Mouse (Mus musculus) ES-E14 (cell line): Measurements from ENCODE around the gene A330070K13Rik.

Experiments
- MAFK ChIP-seq: IDR thresholded peaks from 2 replicates; pipeline ENCODE4 v1.6.1; 2014; ENCODE audit warnings: mild to moderate bottlenecking, low read depth, low read length, inconsistent platforms; ENCODE audit not compliant: insufficient read depth
- ZC3H11A ChIP-seq: IDR thresholded peaks from 2 replicates; pipeline ENCODE4 v1.6.1; 2012; ENCODE audit warnings: low read depth, mild to moderate bottlenecking, inconsistent platforms, low read length, borderline replicate concordance
- ZNF384 ChIP-seq: IDR thresholded peaks from 2 replicates; pipeline ENCODE4 v1.6.1; 2012; ENCODE audit warnings: low read depth, low read length, inconsistent platforms

DNA sequence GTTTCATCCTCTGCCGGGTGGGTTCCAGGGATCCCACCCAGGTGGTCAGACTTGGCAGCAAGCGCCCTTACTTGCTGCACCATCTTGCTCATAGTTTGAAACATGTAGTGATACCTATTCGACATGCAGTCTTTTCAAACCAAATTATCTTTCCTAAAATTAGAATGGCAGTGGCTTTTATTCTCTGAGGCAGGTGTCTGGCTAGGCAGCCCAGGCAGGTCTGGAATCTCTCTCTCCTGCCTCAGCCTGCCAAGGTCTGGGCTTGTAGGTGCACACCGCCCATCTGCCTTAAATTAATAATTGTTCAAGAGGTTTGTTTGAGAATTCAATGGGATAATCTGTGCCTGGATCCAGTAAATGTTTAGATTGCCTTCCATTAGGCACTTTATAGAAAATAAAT lies 53.6 kb downstream of the A330070K13Rik start:
- TF ChIP-seq ZNF384 (no peak), MAFK (no peak), ZC3H11A (no peak)
